Mouse (Mus musculus): ENCODE measurements around the gene Gba2.

GRCm38 (mm10) chr4:43561436-43561996, 17.2 kb downstream of the Gba2 start:
- TF ChIP-seq CTCF (IDR thresholded peaks at IDR 0.05; ENCODE audit: low read depth) (no peak), EP300 (optimal IDR thresholded peaks at IDR 0.05) (no peak)

Measured in stomach, postnatal 0 days (tissue).